Mouse (Mus musculus): Measurements from ENCODE around the gene Mgp. TPM values are rescaled to one million over a fixed set of nuclear protein-coding genes. Genes with fewer than 3 reads are reported as not detected.

Mgp gene
- polyA plus RNA-seq, 1 experiment = not detected

GRCm38 (mm10) chr6:136847267-136847666, 28.4 kb downstream of the Mgp start:
- Histone ChIP-seq H3K9me3 (no peaks in the 10 kb centered on the region), H3K4me1 (peaks cover 38% of the 10 kb centered on the region), H3K27me3 (replicated peaks) (peaks cover 2% of the 10 kb centered on the region), H3K36me3 (replicated peaks; ENCODE audit: low read length) (peaks cover 6% of the 10 kb centered on the region), H3K4me3 (replicated peaks) (no peak overlapping the region)
- TF ChIP-seq GATA1 (IDR thresholded peaks at IDR 0.05; ENCODE audit: borderline replicate concordance, low read length) (no peak), FLI1 (IDR thresholded peaks at IDR 0.05; ENCODE audit: low read length) (no peak)

GRCm38 (mm10) chr6:136845706-136846480, 29.7 kb downstream of the Mgp start:
- Histone ChIP-seq H3K4me1 (peaks cover 32% of the 10 kb centered on the region), H3K4me3 (replicated peaks) (no peak overlapping the region), H3K27me3 (replicated peaks) (peaks cover 2% of the 10 kb centered on the region), H3K36me3 (replicated peaks; ENCODE audit: low read length) (peaks cover 6% of the 10 kb centered on the region), H3K9me3 (no peaks in the 10 kb centered on the region)
- TF ChIP-seq FLI1 (IDR thresholded peaks at IDR 0.05; ENCODE audit: low read length) = no peak

GRCm38 (mm10) chr6:136844903-136845302, 30.7 kb downstream of the Mgp start:
- Histone ChIP-seq H3K4me1 (peaks cover 23% of the 10 kb centered on the region), H3K4me3 (replicated peaks) (no peak overlapping the region), H3K27me3 (replicated peaks) (peaks cover 2% of the 10 kb centered on the region), H3K9me3 (peaks cover 6% of the 10 kb centered on the region), H3K36me3 (replicated peaks; ENCODE audit: low read length) (peaks cover 6% of the 10 kb centered on the region)
- TF ChIP-seq FLI1 (IDR thresholded peaks at IDR 0.05; ENCODE audit: low read length) (no peak), GATA1 (IDR thresholded peaks at IDR 0.05; ENCODE audit: borderline replicate concordance, low read length) (no peak)

- no peak overlapping the region for H3K4me3 ChIP-seq (replicated peaks)
- peaks cover 9% of the 10 kb centered on the region for H3K9me3 ChIP-seq
- H3K27me3 ChIP-seq (replicated peaks) = peaks cover 20% of the 10 kb centered on the region
- TF ChIP-seq FLI1 (IDR thresholded peaks at IDR 0.05; ENCODE audit: low read length) = no peak
- TF ChIP-seq GATA1 (IDR thresholded peaks at IDR 0.05; ENCODE audit: borderline replicate concordance, low read length) = no peak
- no peaks in the 10 kb centered on the region for H3K36me3 ChIP-seq (replicated peaks; ENCODE audit: low read length)
- H3K4me1 ChIP-seq = 0 out of 2 replicates have a peak, but pooled peaks cover 4% of the 10 kb centered on the region
Measured at GRCm38 (mm10) chr6:136837323-136837722, 38.3 kb downstream of the Mgp start.

- H3K4me1 ChIP-seq = peaks cover 17% of the 10 kb centered on the region
- H3K36me3 ChIP-seq (replicated peaks; ENCODE audit: low read length) = no peaks in the 10 kb centered on the region
- H3K4me3 ChIP-seq (replicated peaks) = no peak within 1 kb of the TSS
- H3K27me3 ChIP-seq (replicated peaks) = peaks cover 20% of the 10 kb centered on the region
- peaks cover 7% of the 10 kb centered on the region for H3K9me3 ChIP-seq
- TF ChIP-seq FLI1 (IDR thresholded peaks at IDR 0.05; ENCODE audit: low read length) (no peak), GATA1 (IDR thresholded peaks at IDR 0.05; ENCODE audit: borderline replicate concordance, low read length) (no peak)
Measured at GRCm38 (mm10) chr6:136835352-136835751, 40.3 kb downstream of the Mgp start, which contains the start of gene Smco3. TSS of gene Smco3 (minus strand) at chr6:136835452.

GRCm38 (mm10) chr6:136831712-136832111, 43.9 kb downstream of the Mgp start:
- no peak for TF ChIP-seq FLI1 (IDR thresholded peaks at IDR 0.05; ENCODE audit: low read length)
- no peak for TF ChIP-seq GATA1 (IDR thresholded peaks at IDR 0.05; ENCODE audit: borderline replicate concordance, low read length)
- Histone ChIP-seq H3K27me3 (replicated peaks) (peaks cover 14% of the 10 kb centered on the region), H3K9me3 (no peaks in the 10 kb centered on the region), H3K4me3 (replicated peaks) (peak overlapping the region; percentile 16), H3K36me3 (replicated peaks; ENCODE audit: low read length) (no peaks in the 10 kb centered on the region), H3K4me1 (peaks cover 23% of the 10 kb centered on the region)

GRCm38 (mm10) chr6:136828681-136829080, 46.9 kb downstream of the Mgp start:
- no peaks in the 10 kb centered on the region for H3K9me3 ChIP-seq
- no peaks in the 10 kb centered on the region for H3K27me3 ChIP-seq (replicated peaks)
- H3K4me1 ChIP-seq = peaks cover 29% of the 10 kb centered on the region
- peaks cover 23% of the 10 kb centered on the region for H3K36me3 ChIP-seq (replicated peaks; ENCODE audit: low read length)
- H3K4me3 ChIP-seq (replicated peaks) = peak overlapping the region; percentile 97
- TF ChIP-seq FLI1 (IDR thresholded peaks at IDR 0.05; ENCODE audit: low read length) = no peak
- no peak for TF ChIP-seq GATA1 (IDR thresholded peaks at IDR 0.05; ENCODE audit: borderline replicate concordance, low read length)

- no peak for TF ChIP-seq GATA1 (IDR thresholded peaks at IDR 0.05; ENCODE audit: borderline replicate concordance, low read length)
- TF ChIP-seq FLI1 (IDR thresholded peaks at IDR 0.05; ENCODE audit: low read length) = peak; percentile 86
- H3K4me1 ChIP-seq = peaks cover 29% of the 10 kb centered on the region
- H3K4me3 ChIP-seq (replicated peaks) = peak within 1 kb of the TSS; percentile 97
- H3K9me3 ChIP-seq = no peaks in the 10 kb centered on the region
- H3K36me3 ChIP-seq (replicated peaks; ENCODE audit: low read length) = peaks cover 26% of the 10 kb centered on the region
- H3K27me3 ChIP-seq (replicated peaks) = no peaks in the 10 kb centered on the region
Measured at GRCm38 (mm10) chr6:136827881-136828561, 47.6 kb downstream of the Mgp start, which contains the start of gene Wbp11. TSS of gene Wbp11 (minus strand) at chr6:136828233.

- H3K4me1 ChIP-seq = peaks cover 29% of the 10 kb centered on the region
- TF ChIP-seq GATA1 (IDR thresholded peaks at IDR 0.05; ENCODE audit: borderline replicate concordance, low read length) = no peak
- no peak for TF ChIP-seq FLI1 (IDR thresholded peaks at IDR 0.05; ENCODE audit: low read length)
- H3K36me3 ChIP-seq (replicated peaks; ENCODE audit: low read length) = peaks cover 32% of the 10 kb centered on the region
- H3K9me3 ChIP-seq = no peaks in the 10 kb centered on the region
- no peaks in the 10 kb centered on the region for H3K27me3 ChIP-seq (replicated peaks)
- H3K4me3 ChIP-seq (replicated peaks) = peak within 1 kb of the TSS; percentile 97
Measured at GRCm38 (mm10) chr6:136827516-136827880, 48.1 kb downstream of the Mgp start, which contains the start of gene BC049715. TSS of gene BC049715 (plus strand) at chr6:136827626.

GRCm38 (mm10) chr6:136827116-136827515, 48.5 kb downstream of the Mgp start:
- H3K4me3 ChIP-seq (replicated peaks) = peak overlapping the region; percentile 97
- H3K9me3 ChIP-seq = no peaks in the 10 kb centered on the region
- peaks cover 35% of the 10 kb centered on the region for H3K36me3 ChIP-seq (replicated peaks; ENCODE audit: low read length)
- H3K27me3 ChIP-seq (replicated peaks) = no peaks in the 10 kb centered on the region
- H3K4me1 ChIP-seq = peaks cover 28% of the 10 kb centered on the region
- no peak for TF ChIP-seq GATA1 (IDR thresholded peaks at IDR 0.05; ENCODE audit: borderline replicate concordance, low read length)
- no peak for TF ChIP-seq FLI1 (IDR thresholded peaks at IDR 0.05; ENCODE audit: low read length)
